ENCODE assay signal across 8 mouse cellular contexts in the genomic region with DNA sequence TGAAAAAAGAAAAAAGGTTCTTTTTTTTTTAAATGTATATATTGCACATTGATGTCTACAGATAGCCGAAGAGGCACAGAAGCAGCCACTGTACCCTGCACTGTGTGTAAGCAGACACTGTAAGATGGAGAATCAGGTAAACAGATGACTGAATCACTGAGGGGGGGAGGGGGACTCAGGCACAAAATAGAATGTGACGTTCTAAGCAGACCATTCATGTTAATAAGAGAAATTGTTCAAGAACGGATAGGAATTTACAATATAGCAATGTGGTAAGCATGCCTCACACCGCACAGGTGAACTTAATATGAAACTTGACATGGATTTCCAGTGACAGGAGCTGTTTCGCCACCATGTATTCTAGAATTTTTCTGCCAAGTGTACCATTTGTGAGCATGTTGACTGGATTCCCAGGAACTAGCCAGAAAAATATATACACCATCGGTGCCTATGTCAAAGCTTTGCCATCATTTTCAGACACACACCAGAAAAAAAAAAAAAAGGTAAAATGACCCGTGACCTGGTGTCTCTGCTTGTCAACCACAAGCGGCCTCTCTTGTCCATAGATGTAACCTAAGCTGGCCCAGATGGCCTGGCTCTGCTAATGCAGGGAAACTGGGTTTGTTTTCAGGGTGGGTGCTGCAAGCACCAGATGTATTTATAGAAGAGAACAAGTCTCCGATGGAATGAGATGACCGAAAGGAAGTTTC. TPM values are rescaled to one million over a fixed set of nuclear protein-coding genes. Genes with fewer than 3 reads are reported as not detected.
DNase-seq lines count a peak whose midpoint lies in the region; ATAC-seq and TF ChIP-seq lines count a peak whose summit lies in the region.

No protein-coding gene starts in this region.

- H3K27ac ChIP-seq in embryonic facial prominence, embryonic 14.5 days (replicated peaks; ENCODE audit: low read depth, low read length): no peak overlapping the region
- 0 out of 2 replicates have a peak overlapping the region, but pooled peaks have one; percentile 85 for H3K27ac ChIP-seq in intestine, postnatal 0 days (ENCODE audit: low read depth, low read length)
- no peak overlapping the region for H3K27ac ChIP-seq in neural tube, embryonic 11.5 days (ENCODE audit: low read depth, low read length)

- no peak overlapping the region; the same call in 1 of the 2 replicates for H3K9ac ChIP-seq in embryonic facial prominence, embryonic 14.5 days (ENCODE audit: low read depth, low read length)
- H3K9ac ChIP-seq in intestine, postnatal 0 days (ENCODE audit: low read depth, low read length): peak overlapping the region; percentile 83; the same call in 1 of the 2 replicates
- no peak overlapping the region for H3K9ac ChIP-seq in neural tube, embryonic 11.5 days (ENCODE audit: low read length)

- no peak for TF ChIP-seq CTCF in intestine, postnatal 0 days (IDR thresholded peaks at IDR 0.05; ENCODE audit: low read depth)

- no peaks in the 10 kb centered on the region for H3K36me3 ChIP-seq in embryonic facial prominence, embryonic 14.5 days (ENCODE audit: control insufficient read depth, insufficient read depth, low read length)
- no peaks in the 10 kb centered on the region for H3K36me3 ChIP-seq in intestine, postnatal 0 days (ENCODE audit: control insufficient read depth, insufficient read depth)
- H3K36me3 ChIP-seq in neural tube, embryonic 11.5 days (ENCODE audit: control insufficient read depth, insufficient read depth, low read length): no peaks in the 10 kb centered on the region

- H3K27me3 ChIP-seq in embryonic facial prominence, embryonic 14.5 days (replicated peaks; ENCODE audit: control insufficient read depth, insufficient read depth, low read length): no peaks in the 10 kb centered on the region
- no peaks in the 10 kb centered on the region for H3K27me3 ChIP-seq in intestine, postnatal 0 days (replicated peaks; ENCODE audit: control insufficient read depth, insufficient read depth, low read length)
- H3K27me3 ChIP-seq in neural tube, embryonic 11.5 days (ENCODE audit: control insufficient read depth, insufficient read depth, low read length): no peaks in the 10 kb centered on the region

- WGBS in embryonic facial prominence, embryonic 14.5 days: 38% methylated on average over 10 of the region's 10 CpGs
- 53% methylated on average over 10 of the region's 10 CpGs for WGBS in intestine, postnatal 0 days
- WGBS in neural tube, embryonic 11.5 days: 58% methylated on average over 10 of the region's 10 CpGs

- no peaks in the 10 kb centered on the region for H3K9me3 ChIP-seq in embryonic facial prominence, embryonic 14.5 days (ENCODE audit: control insufficient read depth, low read length)
- H3K9me3 ChIP-seq in intestine, postnatal 0 days (ENCODE audit: control insufficient read depth): no peaks in the 10 kb centered on the region
- H3K9me3 ChIP-seq in neural tube, embryonic 11.5 days (ENCODE audit: control insufficient read depth, low read length): no peaks in the 10 kb centered on the region

- peak overlapping the region; percentile 97 for H3K4me2 ChIP-seq in embryonic facial prominence, embryonic 14.5 days (ENCODE audit: low read depth, low read length)
- peak overlapping the region; percentile 94 for H3K4me2 ChIP-seq in intestine, postnatal 0 days (replicated peaks; ENCODE audit: low read depth)
- peak overlapping the region; percentile 49 for H3K4me2 ChIP-seq in neural tube, embryonic 11.5 days (ENCODE audit: low read depth)

- ATAC-seq in embryonic facial prominence, embryonic 14.5 days (ENCODE audit: low read depth): no peak
- ATAC-seq in intestine, postnatal 0 days: no peak
- ATAC-seq in neural tube, embryonic 11.5 days (ENCODE audit: insufficient read depth, low FRiP score, low TSS enrichment): no peak

- DNase-seq in thymus, postnatal 4 days: peak; percentile 20
- DNase-seq in thymus, adult 18-20 months: no peak
- DNase-seq in embryonic facial prominence, embryonic 14.5 days (ENCODE audit: low spot score): peak; percentile 56
- no peak for DNase-seq in neural tube, embryonic 11.5 days (ENCODE audit: low spot score)
- DNase-seq in natural killer cell, adult 2 months (ENCODE audit: low spot score in 2 of 2): no peak
- no peak for DNase-seq in adrenal gland, postnatal 36 days
- DNase-seq in right cerebral cortex, postnatal 14 days: no peak

- no peaks in the 10 kb centered on the region for H3K4me1 ChIP-seq in embryonic facial prominence, embryonic 14.5 days (ENCODE audit: control insufficient read depth, insufficient read depth, low read length)
- no peaks in the 10 kb centered on the region for H3K4me1 ChIP-seq in intestine, postnatal 0 days (replicated peaks; ENCODE audit: control insufficient read depth, insufficient read depth, low read length)
- H3K4me1 ChIP-seq in neural tube, embryonic 11.5 days (ENCODE audit: control insufficient read depth, insufficient read depth, low read length): 0 out of 2 replicates have a peak, but pooled peaks cover 3% of the 10 kb centered on the region

- H3K4me3 ChIP-seq in embryonic facial prominence, embryonic 14.5 days (ENCODE audit: low read depth, low read length): peak overlapping the region; percentile 82
- H3K4me3 ChIP-seq in intestine, postnatal 0 days (ENCODE audit: low read depth, low read length): peak overlapping the region; percentile 88
- H3K4me3 ChIP-seq in neural tube, embryonic 11.5 days (ENCODE audit: low read depth, low read length): peak overlapping the region; percentile 86

RNA-seq across cellular contexts. Expression of a gene that starts 1.6 kb away (rescaled TPM):
- polyA plus RNA-seq in embryonic facial prominence, embryonic 14.5 days (2014; fragmentation: Nextera tagmentation; extraction: Ambion mirVana): 57.3 and 57.5 TPM in 2 replicates
- polyA plus RNA-seq in intestine, postnatal 0 days (2015; fragmentation: Nextera tagmentation; extraction: Ambion mirVana): 499 and 565 TPM in 2 replicates
- 158 and 168 TPM in 2 replicates for polyA plus RNA-seq in neural tube, embryonic 11.5 days (2014; fragmentation: Nextera tagmentation; extraction: Ambion mirVana)
- 10 to 100 TPM in 1 of 2 experiments, 1 to 10 TPM in 1; 9.2 to 10.0 TPM for total RNA-seq in adrenal gland, postnatal 36 days (2021)

RNA-seq across cellular contexts. Expression of a gene that starts 48.0 kb away (rescaled TPM):
- polyA plus RNA-seq in embryonic facial prominence, embryonic 14.5 days (2014; fragmentation: Nextera tagmentation; extraction: Ambion mirVana): 3.3 and 7.9 TPM in 2 replicates
- 438 and 502 TPM in 2 replicates for polyA plus RNA-seq in intestine, postnatal 0 days (2015; fragmentation: Nextera tagmentation; extraction: Ambion mirVana)
- polyA plus RNA-seq in neural tube, embryonic 11.5 days (2014; fragmentation: Nextera tagmentation; extraction: Ambion mirVana): not detected in 2 replicates
- not detected for total RNA-seq in adrenal gland, postnatal 36 days (2021)

Comparison
In these comparisons a context has a peak if more than half of its experiments do, and no peak if none do; other contexts are left out.
1. DNase-seq: peak in thymus, postnatal 4 days (single experiment) and embryonic facial prominence, embryonic 14.5 days (single experiment); none in thymus, adult 18-20 months (0 of 2), neural tube, embryonic 11.5 days (single experiment), natural killer cell, adult 2 months (0 of 2), adrenal gland, postnatal 36 days (0 of 2) and right cerebral cortex, postnatal 14 days (single experiment).
2. RNA of a gene that starts 48.0 kb away (polyA plus RNA-seq): 438 to 502 TPM in intestine, postnatal 0 days; 3.3 to 7.9 TPM in embryonic facial prominence, embryonic 14.5 days and not detected in neural tube, embryonic 11.5 days; every median in the first group is over 10 times any median in the second.
3. Peak in every context shown above with its lines, with median percentiles within 50 percentile points of each other: H3K4me2 ChIP-seq and H3K4me3 ChIP-seq.